Mouse (Mus musculus): ENCODE data around the gene Slc16a12. TPM values are rescaled to one million over a fixed set of nuclear protein-coding genes. Genes with fewer than 3 reads are reported as not detected.

Slc16a12 gene
- total RNA-seq, 2 experiments from 2014 or later: 6.1 to 9.5 TPM

- no peak for DNase-seq
Measured at GRCm38 (mm10) chr19:34726254-34726962, 20.7 kb downstream of the Slc16a12 start.

- no peak for DNase-seq
Measured at GRCm38 (mm10) chr19:34725418-34725817, 21.7 kb downstream of the Slc16a12 start.

GRCm38 (mm10) chr19:34724598-34724997 lies 22.5 kb downstream of the Slc16a12 start:
- DNase-seq: no peak

GRCm38 (mm10) chr19:34722541-34722940 lies 24.5 kb downstream of the Slc16a12 start:
- DNase-seq: no peak

- DNase-seq: no peak
Measured at GRCm38 (mm10) chr19:34720130-34720529, 27.0 kb downstream of the Slc16a12 start.

- DNase-seq: no peak
Measured at GRCm38 (mm10) chr19:34718963-34719362, 28.1 kb downstream of the Slc16a12 start.

- DNase-seq: no peak
Measured at GRCm38 (mm10) chr19:34718478-34718877, 28.6 kb downstream of the Slc16a12 start.

GRCm38 (mm10) chr19:34715895-34716294 lies 31.2 kb downstream of the Slc16a12 start:
- DNase-seq: no peak

- no peak for DNase-seq
Measured at GRCm38 (mm10) chr19:34714250-34714666, 32.8 kb downstream of the Slc16a12 start.

- no peak for DNase-seq
Measured at GRCm38 (mm10) chr19:34712050-34712449, 35.0 kb downstream of the Slc16a12 start.

- no peak for DNase-seq
Measured at GRCm38 (mm10) chr19:34708221-34708620, 38.9 kb downstream of the Slc16a12 start.

- DNase-seq: no peak
Measured at GRCm38 (mm10) chr19:34707571-34707970, 39.5 kb downstream of the Slc16a12 start.

GRCm38 (mm10) chr19:34706261-34706660 lies 40.8 kb downstream of the Slc16a12 start:
- no peak for DNase-seq

GRCm38 (mm10) chr19:34705141-34705540 lies 41.9 kb downstream of the Slc16a12 start:
- peak; percentile 19 for DNase-seq

- DNase-seq: no peak
Measured at GRCm38 (mm10) chr19:34699300-34699699, 47.8 kb downstream of the Slc16a12 start.

- no peak for DNase-seq
Measured at GRCm38 (mm10) chr19:34698852-34699251, 48.2 kb downstream of the Slc16a12 start.

GRCm38 (mm10) chr19:34698432-34698831 lies 48.7 kb downstream of the Slc16a12 start:
- no peak for DNase-seq

- no peak for DNase-seq
Measured at GRCm38 (mm10) chr19:34697461-34697860, 49.6 kb downstream of the Slc16a12 start.

GRCm38 (mm10) chr19:34696352-34696986 lies 50.6 kb downstream of the Slc16a12 start:
- no peak for DNase-seq

GRCm38 (mm10) chr19:34691402-34691801 lies 55.7 kb downstream of the Slc16a12 start:
- no peak for DNase-seq

GRCm38 (mm10) chr19:34685530-34685929 lies 61.6 kb downstream of the Slc16a12 start:
- no peak for DNase-seq

GRCm38 (mm10) chr19:34684857-34685256 lies 62.2 kb downstream of the Slc16a12 start:
- peak; percentile 73 for DNase-seq

GRCm38 (mm10) chr19:34678428-34678827 lies 68.7 kb downstream of the Slc16a12 start:
- DNase-seq: no peak

- peak; percentile 5 for DNase-seq
Measured at GRCm38 (mm10) chr19:34673476-34673875, 73.6 kb downstream of the Slc16a12 start.

All from adrenal gland, postnatal 10 days (tissue).